Mouse (Mus musculus) limb, embryonic 11.5 days (tissue): ENCODE results near the gene Ifitm10. TPM values are rescaled to one million over a fixed set of nuclear protein-coding genes. Genes with fewer than 3 reads are reported as not detected.
"Not testable (repeated sequence)": the region's sequence is repeated elsewhere in the genome, so short reads cannot be mapped to it uniquely, and the experiment has no call there.

Source experiments
- ATAC-seq: fragments of 200-750 bp; cut with Nextera tagmentation; 2 replicates; pipeline ENCODE4 v1.8.0; 2017; ENCODE audit warnings: low read depth; ENCODE audit not compliant: insufficient number of reproducible peaks, low FRiP score, low TSS enrichment
- DNase-seq: peaks from one replicate; pipeline ENCODE4 v3.0.0-alpha.2; 2015; ENCODE audit warnings: low spot score
- H3K27ac ChIP-seq: fragments of 300-500 bp; sonication (generic); replicated peaks from 2 replicates; pipeline ENCODE4 v1.5.1; 2014; ENCODE audit warnings: low read depth, mild to moderate bottlenecking, low read length
- H3K27me3 ChIP-seq: fragments of 300-500 bp; sonication (generic); 2 replicates; pipeline ENCODE4 v1.6.1; 2014; ENCODE audit warnings: mild to moderate bottlenecking, low read length, mixed read lengths; ENCODE audit not compliant: control insufficient read depth, insufficient read depth
- H3K36me3 ChIP-seq: fragments of 300-500 bp; sonication (generic); 2 replicates; pipeline ENCODE4 v1.6.1; 2014; ENCODE audit warnings: mild to moderate bottlenecking, low read length, moderate library complexity, mixed read lengths; ENCODE audit not compliant: control insufficient read depth, insufficient read depth
- H3K4me1 ChIP-seq: fragments of 300-500 bp; sonication (generic); 2 replicates; pipeline ENCODE4 v1.6.1; 2014; ENCODE audit warnings: low read length, mixed read lengths; ENCODE audit not compliant: control insufficient read depth, insufficient read depth
- H3K4me2 ChIP-seq: fragments of 300-500 bp; sonication (generic); 2 replicates; pipeline ENCODE4 v1.6.1; 2014; ENCODE audit warnings: low read depth, mild to moderate bottlenecking, moderate library complexity; ENCODE audit not compliant: severe bottlenecking
- H3K4me3 ChIP-seq: fragments of 300-500 bp; sonication (generic); 2 replicates; pipeline ENCODE4 v1.5.1; 2014; ENCODE audit warnings: low read depth, low read length
- H3K9ac ChIP-seq: fragments of 300-500 bp; sonication (generic); 2 replicates; pipeline ENCODE4 v1.6.1; 2014; ENCODE audit warnings: mild to moderate bottlenecking, low read length
- H3K9me3 ChIP-seq: fragments of 300-500 bp; sonication (generic); 2 replicates; pipeline ENCODE4 v1.6.1; 2016; ENCODE audit warnings: low read length; ENCODE audit not compliant: control insufficient read depth
- WGBS: fragments of 180-500 bp; shearing (Covaris S2); extraction: QIAGEN DNeasy Blood & Tissue Kit; methylation state at CpG from one replicate; pipeline ENCODE4 v1.1.7; 2014; 5-methylcytosine and 5-hydroxymethylcytosine counted together
- polyA plus RNA-seq: library from polyadenylated mRNA; unstranded; fragments of >200 nt; fragmentation: Nextera tagmentation; extraction: Ambion mirVana; gene quantifications from 2 replicates; pipeline ENCODE4 v1.2.1, GENCODE M21; 2014

Ifitm10 gene
- polyA plus RNA-seq, 1 experiment from 2014 or later, result 0.72 TPM

GRCm38 (mm10) chr7:142330271-142330724, 43.3 kb downstream of the Ifitm10 start:
- H3K4me3 ChIP-seq, result no peak overlapping the region
- H3K27me3 ChIP-seq, result no peaks in the 10 kb centered on the region
- DNase-seq (no peak), ATAC-seq (no peak)
- no peak overlapping the region for H3K9ac ChIP-seq
- 32% methylated on average over 9 of the region's 9 CpGs for WGBS
- no peak overlapping the region for H3K4me2 ChIP-seq
- H3K4me1 ChIP-seq, result 0 out of 2 replicates have a peak, but pooled peaks cover 10% of the 10 kb centered on the region
- no peak overlapping the region for H3K27ac ChIP-seq
- no peaks in the 10 kb centered on the region for H3K9me3 ChIP-seq
- H3K36me3 ChIP-seq, result no peaks in the 10 kb centered on the region

- H3K4me2 ChIP-seq, result no peak overlapping the region
- H3K27me3 ChIP-seq, result no peaks in the 10 kb centered on the region
- no peak overlapping the region for H3K9ac ChIP-seq
- ATAC-seq (no peak), DNase-seq (no peak)
- no peak overlapping the region for H3K4me3 ChIP-seq
- no peak overlapping the region for H3K27ac ChIP-seq
- no peaks in the 10 kb centered on the region for H3K9me3 ChIP-seq
- no peaks in the 10 kb centered on the region for H3K36me3 ChIP-seq
- WGBS, result 45% methylated on average over 3 of the region's 3 CpGs
- H3K4me1 ChIP-seq, result peaks cover 9% of the 10 kb centered on the region; the same call in 1 of the 2 replicates
These were observed 45.0 kb downstream of the Ifitm10 start for GRCm38 (mm10) chr7:142328507-142328906.

GRCm38 (mm10) chr7:142326714-142327445, 46.7 kb downstream of the Ifitm10 start:
- Histone ChIP-seq H3K4me3 (no peak overlapping the region), H3K36me3 (no peaks in the 10 kb centered on the region), H3K27ac (no peak overlapping the region), H3K27me3 (no peaks in the 10 kb centered on the region), H3K4me2 (no peak overlapping the region), H3K9me3 (no peaks in the 10 kb centered on the region), H3K9ac (no peak overlapping the region), H3K4me1 (peaks cover 2% of the 10 kb centered on the region; the same call in 1 of the 2 replicates)
- ATAC-seq (no peak), DNase-seq (no peak)
- 41% methylated on average over 9 of the region's 9 CpGs for WGBS

GRCm38 (mm10) chr7:142323396-142324117, 50.0 kb downstream of the Ifitm10 start:
- no peak overlapping the region; the same call in none of the 2 replicates for H3K27ac ChIP-seq
- 70% methylated on average over 12 of the region's 12 CpGs for WGBS

GRCm38 (mm10) chr7:142322641-142323040, 50.9 kb downstream of the Ifitm10 start:
- H3K36me3 ChIP-seq, result no peaks in the 10 kb centered on the region
- H3K27ac ChIP-seq, result peak overlapping the region; percentile 61
- DNase-seq (no peak), ATAC-seq (no peak)
- no peak overlapping the region for H3K4me3 ChIP-seq
- H3K4me1 ChIP-seq, result peaks cover 8% of the 10 kb centered on the region; the same call in 1 of the 2 replicates
- no peak overlapping the region for H3K4me2 ChIP-seq
- H3K27me3 ChIP-seq, result no peaks in the 10 kb centered on the region
- no peak overlapping the region for H3K9ac ChIP-seq
- H3K9me3 ChIP-seq, result no peaks in the 10 kb centered on the region
- WGBS, result 83% methylated on average over 6 of the region's 6 CpGs

More at GRCm38 (mm10) chr7:142323396-142324117, 50.0 kb downstream of the Ifitm10 start:
- Histone ChIP-seq H3K9me3 (no peaks in the 10 kb centered on the region), H3K4me3 (no peak overlapping the region), H3K36me3 (no peaks in the 10 kb centered on the region), H3K9ac (no peak overlapping the region), H3K4me2 (no peak overlapping the region), H3K4me1 (peaks cover 8% of the 10 kb centered on the region; the same call in 1 of the 2 replicates), H3K27me3 (no peaks in the 10 kb centered on the region)
- ATAC-seq, result no peak
- DNase-seq, result no peak

- not testable (repeated sequence) for H3K36me3 ChIP-seq, H3K9ac ChIP-seq, H3K4me1 ChIP-seq, H3K4me3 ChIP-seq, H3K9me3 ChIP-seq, DNase-seq, H3K4me2 ChIP-seq, H3K27me3 ChIP-seq
- peak; percentile 71 for ATAC-seq
- H3K27ac ChIP-seq, result peak overlapping the region; percentile 53
- WGBS, result 20% methylated on average over 3 of the region's 10 CpGs
These were observed 51.8 kb downstream of the Ifitm10 start for GRCm38 (mm10) chr7:142321637-142322306.

GRCm38 (mm10) chr7:142320906-142321305, 52.6 kb downstream of the Ifitm10 start:
- Histone ChIP-seq H3K9me3 (no peaks in the 10 kb centered on the region), H3K27ac (peak overlapping the region; percentile 31), H3K4me3 (no peak overlapping the region), H3K4me1 (peaks cover 10% of the 10 kb centered on the region; the same call in 1 of the 2 replicates), H3K27me3 (no peaks in the 10 kb centered on the region), H3K4me2 (no peak overlapping the region), H3K9ac (no peak overlapping the region), H3K36me3 (no peaks in the 10 kb centered on the region)
- 28% methylated on average over 2 of the region's 2 CpGs for WGBS
- ATAC-seq, result no peak
- DNase-seq, result no peak

- Histone ChIP-seq H3K4me2 (no peak overlapping the region), H3K27me3 (no peaks in the 10 kb centered on the region), H3K4me1 (peaks cover 10% of the 10 kb centered on the region; the same call in 1 of the 2 replicates), H3K4me3 (no peak overlapping the region), H3K36me3 (no peaks in the 10 kb centered on the region), H3K27ac (no peak overlapping the region), H3K9ac (no peak overlapping the region), H3K9me3 (no peaks in the 10 kb centered on the region)
- ATAC-seq (no peak), DNase-seq (no peak)
- 77% methylated on average over 11 of the region's 11 CpGs for WGBS
These were observed 54.4 kb downstream of the Ifitm10 start for GRCm38 (mm10) chr7:142319124-142319523.
